In the genomic region with DNA sequence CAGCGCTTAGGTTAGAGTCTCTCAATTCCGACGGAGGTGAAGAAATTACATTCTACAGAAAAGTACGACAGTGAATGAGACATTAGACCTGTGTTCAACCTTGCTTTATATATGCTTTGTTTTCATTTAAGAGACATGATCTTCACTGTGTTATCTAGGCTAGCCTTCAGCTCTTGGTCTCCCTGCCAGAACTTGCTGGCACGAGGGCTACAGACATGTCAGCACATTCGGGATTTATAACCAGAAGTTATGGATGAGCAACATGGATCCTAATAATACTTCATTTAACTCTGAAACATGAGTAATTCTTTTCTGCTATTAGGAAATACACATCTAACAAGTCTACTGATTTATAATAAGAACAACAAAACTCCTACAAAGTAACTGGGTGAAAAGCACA, we compare ENCODE assay signal across 17 mouse cellular contexts. TPM values are rescaled to one million over a fixed set of nuclear protein-coding genes. Genes with fewer than 3 reads are reported as not detected.
DNase-seq lines count a peak whose midpoint lies in the region.
"Had no signal": no experiment of that assay in that cellular context is flagged by ENCODE, and none has a peak within 500 bp of the region (broad histone marks: within the 10 kb centered on the region; RNA-seq: fewer than 3 reads in every experiment).

No protein-coding gene starts in this region.

- DNase-seq in adrenal gland, adult 8-10 months = peak; percentile 28
- no peak for DNase-seq in adrenal gland, adult 18-20 months (ENCODE audit: low spot score in 2 of 2)
- DNase-seq in 3T3-L1 (ENCODE audit: low read depth, low spot score) (peak; percentile 36), adipocyte (ENCODE audit: low spot score) (peak; percentile 61)
- peak; percentile 41 for DNase-seq in adrenal gland, postnatal 25 days
- no peak for DNase-seq in urinary bladder, postnatal 4 days (ENCODE audit: low spot score in 2 of 2)
- no peak for DNase-seq in kidney, postnatal 25 days
- DNase-seq: cerebellum, adult 11-12 months; cerebellum, adult 8-10 months; cerebellum, postnatal 10 days; cerebellum, postnatal 36 days; gastrocnemius, postnatal 25 days; heart, adult 18-20 months; heart, postnatal 10 days; heart, postnatal 36 days; kidney, adult 18-20 months had no signal

RNA-seq across cellular contexts. Expression of gene Anln, which starts 28.1 kb away (rescaled TPM):
- 1 to 10 TPM; 2.3 to 4.0 (median 3.4) TPM for total RNA-seq in adrenal gland, adult 8-10 months (2022)
- 1 to 10 TPM; 1.9 to 2.3 TPM for total RNA-seq in adrenal gland, adult 18-20 months (2021)
- total RNA-seq in adrenal gland, postnatal 25 days (2021) = 8.6 and 15.6 TPM in 2 replicates

RNA-seq across cellular contexts. Expression of gene 9530077C05Rik, which starts 50.4 kb away (rescaled TPM):
- 10 to 100 TPM in 2 of 4 experiments, 1 to 10 TPM in 2; 5.1 to 15.9 (median 9.6) TPM for total RNA-seq in adrenal gland, adult 8-10 months (2022)
- total RNA-seq in adrenal gland, adult 18-20 months (2021) = 1 to 10 TPM; 3.2 to 5.0 TPM
- 6.6 and 7.2 TPM in 2 replicates for total RNA-seq in adrenal gland, postnatal 25 days (2021)

RNA-seq across cellular contexts. Expression of gene Zfp810, which starts 53.5 kb away (rescaled TPM):
- total RNA-seq in adrenal gland, adult 8-10 months (2022) = 10 to 100 TPM in 3 of 4 experiments, 1 to 10 TPM in 1; 6.6 to 17.0 (median 13.7) TPM
- total RNA-seq in adrenal gland, adult 18-20 months (2021) = 1 to 10 TPM; 4.4 to 4.7 TPM
- total RNA-seq in adrenal gland, postnatal 25 days (2021) = 7.9 and 11.0 TPM in 2 replicates
- total RNA-seq: MEL had no signal

Comparison
In these comparisons a context has a peak if more than half of its experiments do, and no peak if none do; other contexts are left out.
1. DNase-seq: peak in adrenal gland, adult 8-10 months (single experiment), 3T3-L1 (single experiment), adipocyte (single experiment) and adrenal gland, postnatal 25 days (single experiment); none in adrenal gland, adult 18-20 months (0 of 2), urinary bladder, postnatal 4 days (0 of 2) and kidney, postnatal 25 days (0 of 2).